Mouse (Mus musculus): ENCODE results near the gene Rpgrip1l. TPM values are rescaled to one million over a fixed set of nuclear protein-coding genes. Genes with fewer than 3 reads are reported as not detected.

Rpgrip1l gene
- polyA plus RNA-seq, 1 experiment from 2014 or later: 9.8 TPM

DNA sequence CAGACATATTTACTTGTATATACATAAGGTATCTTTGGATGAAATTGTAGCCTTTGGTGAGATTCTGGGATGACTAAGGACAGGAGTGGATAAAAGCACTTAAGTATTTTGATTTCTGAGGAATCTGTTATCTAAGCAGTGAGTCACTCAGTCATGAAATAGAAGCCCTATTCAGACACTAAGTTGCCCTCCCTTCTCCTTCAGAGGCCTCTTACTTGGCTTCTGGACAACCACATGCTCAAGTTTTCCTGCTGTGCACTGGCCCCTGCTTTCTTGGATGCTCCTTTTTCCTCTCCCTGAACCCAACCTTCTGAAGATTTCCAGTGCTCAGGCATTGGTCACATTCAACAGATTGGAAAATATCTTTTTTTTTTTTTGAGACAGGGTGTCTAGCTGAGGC, 48.5 kb downstream of the Rpgrip1l start:
- H3K36me3 ChIP-seq (ENCODE audit: control insufficient read depth, insufficient read depth, low read length): peaks cover 8% of the 10 kb centered on the region
- H3K9ac ChIP-seq (ENCODE audit: low read depth, low read length): no peak overlapping the region
- H3K27ac ChIP-seq (ENCODE audit: low read length): no peak overlapping the region
- H3K9me3 ChIP-seq (replicated peaks; ENCODE audit: control insufficient read depth, low read length, poor library complexity, severe bottlenecking): no peaks in the 10 kb centered on the region
- H3K4me3 ChIP-seq (ENCODE audit: low read depth, low read length): no peak overlapping the region
- no peaks in the 10 kb centered on the region for H3K4me1 ChIP-seq (ENCODE audit: control insufficient read depth, insufficient read depth, low read length)
- no peaks in the 10 kb centered on the region for H3K27me3 ChIP-seq (ENCODE audit: control insufficient read depth, insufficient read depth, low read depth, low read length)
- no peak overlapping the region for H3K4me2 ChIP-seq (ENCODE audit: low read length)
- ATAC-seq: no peak

DNA sequence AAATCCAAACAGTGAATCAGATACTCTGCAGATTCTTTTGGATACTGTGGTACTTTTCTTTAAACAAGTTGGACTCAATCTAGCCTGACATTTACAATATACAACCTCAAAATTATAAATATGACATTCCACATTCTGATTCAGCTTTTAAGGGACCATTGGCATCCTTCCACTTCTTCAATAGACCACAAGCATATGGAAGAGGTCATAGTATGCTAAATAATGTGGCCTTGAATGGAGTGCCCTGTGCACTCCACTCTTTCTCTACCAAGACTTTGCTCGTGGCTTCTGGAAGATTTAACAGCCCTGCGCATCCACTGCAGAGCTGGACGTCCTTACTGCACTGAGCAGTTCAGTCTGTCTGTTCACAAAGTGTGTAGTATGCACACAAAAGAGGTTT, 49.1 kb downstream of the Rpgrip1l start:
- Histone ChIP-seq H3K27ac (ENCODE audit: low read length) (no peak overlapping the region), H3K4me1 (ENCODE audit: control insufficient read depth, insufficient read depth, low read length) (no peaks in the 10 kb centered on the region), H3K9ac (ENCODE audit: low read depth, low read length) (no peak overlapping the region), H3K4me2 (ENCODE audit: low read length) (no peak overlapping the region), H3K27me3 (ENCODE audit: control insufficient read depth, insufficient read depth, low read depth, low read length) (no peaks in the 10 kb centered on the region), H3K4me3 (ENCODE audit: low read depth, low read length) (no peak overlapping the region), H3K36me3 (ENCODE audit: control insufficient read depth, insufficient read depth, low read length) (peaks cover 7% of the 10 kb centered on the region), H3K9me3 (replicated peaks; ENCODE audit: control insufficient read depth, low read length, poor library complexity, severe bottlenecking) (no peaks in the 10 kb centered on the region)
- no peak for ATAC-seq
- WGBS: 84% methylated on average over 3 of the region's 3 CpGs

DNA sequence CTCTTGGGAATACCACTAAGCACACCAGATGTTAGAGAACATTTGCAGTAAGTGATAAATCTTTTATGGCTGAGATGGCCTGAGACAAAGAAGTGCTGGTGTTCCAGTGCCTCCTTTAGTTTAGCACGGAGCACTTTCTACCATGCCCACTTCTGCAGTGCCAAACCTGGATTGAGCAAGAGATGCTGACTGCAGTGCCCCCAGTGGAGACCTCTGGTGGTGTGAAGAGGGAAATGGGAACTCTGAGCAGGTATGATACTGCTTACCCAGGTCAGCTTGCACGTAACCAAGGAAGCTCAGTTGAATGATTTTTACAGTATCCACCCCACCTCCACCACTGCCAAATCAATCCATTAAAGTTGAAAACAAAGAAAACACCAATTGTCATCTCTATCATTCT, 51.5 kb downstream of the Rpgrip1l start:
- H3K27ac ChIP-seq (ENCODE audit: low read length): no peak overlapping the region
- no peaks in the 10 kb centered on the region for H3K27me3 ChIP-seq (ENCODE audit: control insufficient read depth, insufficient read depth, low read depth, low read length)
- no peak overlapping the region for H3K4me2 ChIP-seq (ENCODE audit: low read length)
- WGBS: 89% methylated on average over 2 of the region's 2 CpGs
- ATAC-seq: no peak
- no peaks in the 10 kb centered on the region for H3K36me3 ChIP-seq (ENCODE audit: control insufficient read depth, insufficient read depth, low read length)
- H3K4me1 ChIP-seq (ENCODE audit: control insufficient read depth, insufficient read depth, low read length): no peaks in the 10 kb centered on the region
- no peak overlapping the region for H3K4me3 ChIP-seq (ENCODE audit: low read depth, low read length)
- H3K9ac ChIP-seq (ENCODE audit: low read depth, low read length): no peak overlapping the region
- no peaks in the 10 kb centered on the region for H3K9me3 ChIP-seq (replicated peaks; ENCODE audit: control insufficient read depth, low read length, poor library complexity, severe bottlenecking)

DNA sequence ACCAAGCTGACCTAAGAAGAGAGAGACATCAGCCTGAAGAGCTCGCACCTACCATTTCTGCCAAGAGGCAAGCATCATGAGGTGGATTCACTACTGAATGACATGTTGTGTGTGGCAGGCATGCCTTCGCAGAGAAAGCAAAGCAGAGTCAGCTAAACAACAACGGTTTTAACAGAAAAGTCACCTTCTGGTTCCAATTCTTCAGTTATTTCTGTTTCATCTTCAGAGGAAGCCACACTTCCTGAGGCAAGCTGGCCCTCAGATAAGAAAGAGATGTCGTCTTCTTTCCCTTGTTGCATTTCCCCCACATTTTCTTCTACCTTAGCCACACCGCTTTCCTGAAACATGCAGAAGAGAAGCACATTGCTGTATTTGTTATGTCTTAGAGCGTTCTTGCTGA, 62.1 kb downstream of the Rpgrip1l start:
- H3K27ac ChIP-seq (ENCODE audit: low read length): no peak overlapping the region
- H3K36me3 ChIP-seq (ENCODE audit: control insufficient read depth, insufficient read depth, low read length): 0 out of 2 replicates have a peak, but pooled peaks cover 8% of the 10 kb centered on the region
- no peaks in the 10 kb centered on the region for H3K4me1 ChIP-seq (ENCODE audit: control insufficient read depth, insufficient read depth, low read length)
- H3K27me3 ChIP-seq (ENCODE audit: control insufficient read depth, insufficient read depth, low read depth, low read length): no peaks in the 10 kb centered on the region
- H3K9me3 ChIP-seq (replicated peaks; ENCODE audit: control insufficient read depth, low read length, poor library complexity, severe bottlenecking): no peaks in the 10 kb centered on the region
- no peak overlapping the region for H3K4me3 ChIP-seq (ENCODE audit: low read depth, low read length)
- H3K9ac ChIP-seq (ENCODE audit: low read depth, low read length): no peak overlapping the region
- no peak overlapping the region for H3K4me2 ChIP-seq (ENCODE audit: low read length)
- ATAC-seq: no peak
- 95% methylated on average over 6 of the region's 6 CpGs for WGBS

DNA sequence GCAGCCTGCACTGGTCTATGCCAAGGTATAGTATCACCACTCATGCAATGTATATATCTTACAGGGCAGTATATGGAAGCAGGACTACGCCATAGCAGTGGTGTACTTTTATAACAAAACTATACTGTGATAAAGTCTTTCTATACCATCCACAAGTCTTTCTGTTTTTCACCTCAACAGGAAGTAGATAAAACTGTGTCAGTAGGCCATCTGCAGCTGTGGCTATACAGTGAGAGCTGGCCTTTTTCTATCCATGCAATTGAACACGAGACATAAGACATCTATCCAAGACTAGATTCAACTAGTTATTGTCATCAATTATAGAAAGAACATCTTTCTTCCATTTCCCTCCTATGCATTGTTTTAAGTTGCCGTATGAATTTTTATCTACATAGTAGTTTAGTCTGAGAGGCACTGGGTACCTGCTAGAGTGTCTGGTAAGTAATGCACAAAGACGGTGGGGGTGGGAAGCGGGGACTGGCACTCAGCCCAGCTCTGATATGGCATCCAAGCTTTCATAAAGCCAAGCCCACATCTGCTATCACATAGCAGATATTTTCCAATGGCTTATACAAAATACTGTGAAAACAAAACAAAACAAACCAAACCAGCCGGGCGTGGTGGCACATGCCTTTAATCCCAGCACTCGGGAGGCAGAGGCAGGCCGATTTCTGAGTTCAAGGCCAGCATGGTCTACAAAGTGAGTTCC, 63.1 kb downstream of the Rpgrip1l start:
- ATAC-seq: no peak
- 93% methylated on average over 9 of the region's 9 CpGs for WGBS

DNA sequence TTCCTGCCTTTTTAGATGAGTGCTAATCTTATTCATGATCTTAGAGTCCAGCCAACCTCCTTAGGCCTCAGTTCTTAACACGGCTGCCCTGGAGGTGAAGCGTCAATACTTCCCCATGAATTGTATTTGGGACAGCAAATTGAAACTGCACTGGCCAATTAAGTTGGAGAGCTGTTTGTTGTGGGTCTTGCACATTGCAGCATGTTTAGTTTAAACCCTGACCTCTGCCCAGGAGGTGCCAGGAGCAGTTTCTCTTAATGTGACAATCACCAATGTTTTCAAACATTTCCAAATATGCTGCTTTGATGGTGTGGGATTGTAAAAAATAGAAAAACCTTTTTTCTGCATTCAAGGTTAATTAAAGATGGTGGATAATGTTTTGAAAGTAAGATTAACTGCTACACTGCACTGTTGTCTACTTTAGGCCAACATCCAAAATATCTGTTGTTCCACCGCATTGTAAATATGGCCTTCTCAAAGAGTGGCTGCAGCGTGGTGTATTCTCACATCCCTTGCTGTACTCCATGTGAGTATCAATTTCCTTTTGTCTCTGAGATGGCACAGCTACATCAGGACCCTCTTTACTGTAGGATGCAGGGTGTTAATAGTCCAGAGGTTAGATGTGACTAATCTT, 67.1 kb downstream of the Rpgrip1l start:
- no peak for ATAC-seq

More for the DNA sequence above, 63.1 kb downstream of the Rpgrip1l start:
- Histone ChIP-seq H3K27ac (ENCODE audit: low read length) (no peak overlapping the region), H3K27me3 (ENCODE audit: control insufficient read depth, insufficient read depth, low read depth, low read length) (no peaks in the 10 kb centered on the region), H3K4me3 (ENCODE audit: low read depth, low read length) (no peak overlapping the region), H3K4me2 (ENCODE audit: low read length) (no peak overlapping the region), H3K9me3 (replicated peaks; ENCODE audit: control insufficient read depth, low read length, poor library complexity, severe bottlenecking) (no peaks in the 10 kb centered on the region), H3K9ac (ENCODE audit: low read depth, low read length) (no peak overlapping the region), H3K36me3 (ENCODE audit: control insufficient read depth, insufficient read depth, low read length) (0 out of 2 replicates have a peak, but pooled peaks cover 8% of the 10 kb centered on the region), H3K4me1 (ENCODE audit: control insufficient read depth, insufficient read depth, low read length) (no peaks in the 10 kb centered on the region)

DNA sequence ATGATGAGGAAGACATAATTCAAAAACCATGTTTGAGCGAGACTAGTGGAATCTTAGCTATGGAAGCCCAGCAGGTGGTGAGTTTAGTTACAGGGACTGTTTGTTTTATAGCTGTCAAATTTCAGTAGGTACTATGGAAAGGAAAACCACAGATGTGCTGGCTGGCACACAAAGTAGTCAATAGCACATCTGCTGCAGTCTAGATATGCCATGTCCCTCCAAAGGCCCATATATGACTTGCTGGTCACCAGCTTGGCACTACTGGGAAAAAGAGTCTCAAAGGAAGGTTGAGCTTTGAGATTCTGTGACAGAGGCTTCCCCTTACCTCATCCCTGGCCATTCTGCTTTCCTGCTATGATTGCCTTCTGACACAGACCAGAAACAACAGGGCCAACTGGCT, 70.3 kb downstream of the Rpgrip1l start:
- WGBS: 62% methylated on average over 1 of the region's 1 CpGs
- no peak overlapping the region for H3K4me2 ChIP-seq (ENCODE audit: low read length)

More for the DNA sequence above, 67.1 kb downstream of the Rpgrip1l start:
- Histone ChIP-seq H3K4me1 (ENCODE audit: control insufficient read depth, insufficient read depth, low read length) (no peaks in the 10 kb centered on the region), H3K27me3 (ENCODE audit: control insufficient read depth, insufficient read depth, low read depth, low read length) (no peaks in the 10 kb centered on the region), H3K9ac (ENCODE audit: low read depth, low read length) (no peak overlapping the region), H3K9me3 (replicated peaks; ENCODE audit: control insufficient read depth, low read length, poor library complexity, severe bottlenecking) (no peaks in the 10 kb centered on the region), H3K36me3 (ENCODE audit: control insufficient read depth, insufficient read depth, low read length) (0 out of 2 replicates have a peak, but pooled peaks cover 8% of the 10 kb centered on the region), H3K27ac (ENCODE audit: low read length) (no peak overlapping the region), H3K4me2 (ENCODE audit: low read length) (no peak overlapping the region), H3K4me3 (ENCODE audit: low read depth, low read length) (no peak overlapping the region)
- WGBS: 58% methylated on average over 4 of the region's 4 CpGs

DNA sequence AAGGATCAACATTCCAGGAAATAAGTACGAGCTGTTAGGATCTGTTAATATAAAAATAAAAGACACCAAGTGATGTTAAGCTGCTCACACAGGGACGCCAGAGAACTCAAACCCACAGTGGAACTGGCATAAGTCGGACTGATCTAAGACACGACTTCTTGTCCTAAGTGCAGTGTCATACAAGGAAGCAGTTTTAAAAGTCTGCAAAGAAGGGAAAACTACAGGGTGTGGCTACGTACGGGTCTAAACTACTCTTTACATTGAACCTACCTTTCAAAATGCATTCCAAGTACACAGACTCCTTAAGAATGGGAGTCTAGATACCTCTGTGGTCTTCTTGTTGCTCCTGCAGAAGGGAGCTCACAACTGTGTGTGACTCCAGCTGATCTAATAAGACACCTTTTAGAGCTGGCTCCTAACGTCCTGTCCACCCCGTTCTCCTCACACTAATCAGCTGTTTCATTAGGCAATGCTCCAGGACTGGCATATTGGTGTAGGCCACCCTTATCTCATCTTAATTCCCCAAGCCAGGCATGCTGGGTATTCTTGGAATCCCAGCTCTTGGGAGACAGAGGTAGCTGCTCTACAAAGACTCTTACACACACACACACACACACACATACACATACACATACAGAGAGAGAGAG, 71.1 kb downstream of the Rpgrip1l start:
- no peak overlapping the region for H3K9ac ChIP-seq (ENCODE audit: low read depth, low read length)
- ATAC-seq: no peak
- H3K4me2 ChIP-seq (ENCODE audit: low read length): no peak overlapping the region
- WGBS: 71% methylated on average over 8 of the region's 8 CpGs
- no peak overlapping the region for H3K4me3 ChIP-seq (ENCODE audit: low read depth, low read length)
- no peaks in the 10 kb centered on the region for H3K4me1 ChIP-seq (ENCODE audit: control insufficient read depth, insufficient read depth, low read length)
- no peaks in the 10 kb centered on the region for H3K9me3 ChIP-seq (replicated peaks; ENCODE audit: control insufficient read depth, low read length, poor library complexity, severe bottlenecking)
- no peaks in the 10 kb centered on the region for H3K27me3 ChIP-seq (ENCODE audit: control insufficient read depth, insufficient read depth, low read depth, low read length)
- H3K27ac ChIP-seq (ENCODE audit: low read length): no peak overlapping the region
- no peaks in the 10 kb centered on the region for H3K36me3 ChIP-seq (ENCODE audit: control insufficient read depth, insufficient read depth, low read length)

More for the DNA sequence above, 70.3 kb downstream of the Rpgrip1l start:
- Histone ChIP-seq H3K27ac (ENCODE audit: low read length) (no peak overlapping the region), H3K9ac (ENCODE audit: low read depth, low read length) (no peak overlapping the region), H3K36me3 (ENCODE audit: control insufficient read depth, insufficient read depth, low read length) (no peaks in the 10 kb centered on the region), H3K4me1 (ENCODE audit: control insufficient read depth, insufficient read depth, low read length) (no peaks in the 10 kb centered on the region), H3K27me3 (ENCODE audit: control insufficient read depth, insufficient read depth, low read depth, low read length) (no peaks in the 10 kb centered on the region), H3K9me3 (replicated peaks; ENCODE audit: control insufficient read depth, low read length, poor library complexity, severe bottlenecking) (no peaks in the 10 kb centered on the region), H3K4me3 (ENCODE audit: low read depth, low read length) (no peak overlapping the region)
- no peak for ATAC-seq

DNA sequence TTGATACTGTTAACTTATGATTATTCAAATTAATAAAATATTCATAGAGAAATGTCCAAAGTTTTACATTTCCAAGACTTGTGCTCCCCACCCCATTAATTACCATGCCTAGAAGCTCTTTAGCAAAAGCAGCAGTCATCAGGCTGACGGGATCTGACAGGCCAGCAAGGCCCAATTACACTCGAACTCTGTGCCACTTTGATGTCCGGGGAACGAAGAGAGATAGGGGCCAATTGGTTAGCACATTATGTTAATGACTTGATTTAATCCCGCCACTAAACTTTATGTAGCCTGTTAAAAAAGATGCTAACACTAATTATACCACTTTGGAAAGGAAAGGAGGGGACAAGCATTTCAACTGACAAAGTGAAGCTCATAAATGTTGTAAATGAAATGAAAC, 71.7 kb downstream of the Rpgrip1l start:
- ATAC-seq: no peak
- Histone ChIP-seq H3K4me3 (ENCODE audit: low read depth, low read length) (no peak overlapping the region), H3K4me1 (ENCODE audit: control insufficient read depth, insufficient read depth, low read length) (no peaks in the 10 kb centered on the region), H3K9me3 (replicated peaks; ENCODE audit: control insufficient read depth, low read length, poor library complexity, severe bottlenecking) (no peaks in the 10 kb centered on the region), H3K4me2 (ENCODE audit: low read length) (no peak overlapping the region), H3K27ac (ENCODE audit: low read length) (no peak overlapping the region), H3K36me3 (ENCODE audit: control insufficient read depth, insufficient read depth, low read length) (no peaks in the 10 kb centered on the region), H3K9ac (ENCODE audit: low read depth, low read length) (no peak overlapping the region), H3K27me3 (ENCODE audit: control insufficient read depth, insufficient read depth, low read depth, low read length) (no peaks in the 10 kb centered on the region)
- WGBS: 29% methylated on average over 5 of the region's 5 CpGs

All from midbrain, embryonic 16.5 days (tissue).